Comparison of ENCODE assay signal across 10 mouse cellular contexts in genomic region chr1:149254141-149254540, GRCm38 (mm10).
DNase-seq lines count a peak whose midpoint lies in the region; ATAC-seq lines count a peak whose summit lies in the region.
"Had no signal": no experiment of that assay in that cellular context is flagged by ENCODE, and none has a peak within 500 bp of the region (broad histone marks: within the 10 kb centered on the region; RNA-seq: fewer than 3 reads in every experiment).

No protein-coding gene starts in this region.

- H3K36me3 ChIP-seq in heart, embryonic 12.5 days, result no peaks in the 10 kb centered on the region
- H3K36me3 ChIP-seq: limb, embryonic 12.5 days had no signal

- H3K4me1 ChIP-seq in heart, embryonic 12.5 days (replicated peaks), result no peaks in the 10 kb centered on the region
- H3K4me1 ChIP-seq: limb, embryonic 12.5 days had no signal

- 37% methylated on average over 4 of the region's 4 CpGs for WGBS in heart, embryonic 12.5 days

- H3K27ac ChIP-seq in heart, embryonic 12.5 days (ENCODE audit: poor library complexity, severe bottlenecking), result no peak overlapping the region
- H3K27ac ChIP-seq: limb, embryonic 12.5 days had no signal

- ATAC-seq in heart, embryonic 12.5 days (ENCODE audit: insufficient number of reproducible peaks, low FRiP score), result no peak

- no peaks in the 10 kb centered on the region for H3K27me3 ChIP-seq in heart, embryonic 12.5 days (replicated peaks)
- H3K27me3 ChIP-seq: limb, embryonic 12.5 days had no signal

- H3K4me3 ChIP-seq in heart, embryonic 12.5 days, result no peak overlapping the region
- H3K4me3 ChIP-seq: limb, embryonic 12.5 days had no signal

- H3K4me2 ChIP-seq in heart, embryonic 12.5 days, result no peak overlapping the region
- H3K4me2 ChIP-seq: limb, embryonic 12.5 days had no signal

- DNase-seq in kidney, postnatal 10 days, result peak; percentile 10
- no peak for DNase-seq in kidney, postnatal 14 days
- DNase-seq in testis, postnatal 10 days (ENCODE audit: low spot score), result peak; percentile 42
- no peak for DNase-seq in testis, postnatal 14 days (ENCODE audit: low spot score)
- peak; percentile 0 for DNase-seq in c-Kit-positive CD71-positive TER-119-positive erythroid progenitor cells, embryonic 14.5 days (ENCODE audit: low spot score)
- peak; percentile 38 for DNase-seq in retina, embryonic 14.5 days (ENCODE audit: low spot score)
- no peak for DNase-seq in heart, postnatal 4 days
- DNase-seq: adrenal gland, adult 8-10 months had no signal

- no peaks in the 10 kb centered on the region for H3K9me3 ChIP-seq in heart, embryonic 12.5 days (replicated peaks)
- H3K9me3 ChIP-seq: limb, embryonic 12.5 days had no signal

- H3K9ac ChIP-seq in heart, embryonic 12.5 days, result no peak overlapping the region
- H3K9ac ChIP-seq: limb, embryonic 12.5 days had no signal

Comparison
In these comparisons a context has a peak if more than half of its experiments do, and no peak if none do; other contexts are left out.
1. DNase-seq: peak in kidney, postnatal 10 days (single experiment), testis, postnatal 10 days (single experiment), c-Kit-positive CD71-positive TER-119-positive erythroid progenitor cells, embryonic 14.5 days (single experiment) and retina, embryonic 14.5 days (single experiment); none in kidney, postnatal 14 days (single experiment), testis, postnatal 14 days (single experiment) and heart, postnatal 4 days (single experiment).